Mouse (Mus musculus) CH12.LX (cell line): ENCODE results near the gene Cdk4. TPM values are rescaled to one million over a fixed set of nuclear protein-coding genes. Genes with fewer than 3 reads are reported as not detected.

Experiments
- DNase-seq: peaks from one replicate; pipeline ENCODE4 v3.0.0-alpha.2; 2013; ENCODE audit errors: extremely low read depth
- H3K27ac ChIP-seq: 2 replicates; pipeline ENCODE4 v1.5.1; 2012; ENCODE audit warnings: low read depth, mild to moderate bottlenecking, control low read depth, moderate library complexity; ENCODE audit not compliant: insufficient read depth
- H3K27me3 ChIP-seq: replicated peaks from 2 replicates; pipeline ENCODE3; 2012; ENCODE audit warnings: inconsistent platforms
- H3K36me3 ChIP-seq, 2 experiments: replicated peaks in 1 of 2; 2 replicates each; pipeline versions ENCODE3 to v1.6.1; 2012; ENCODE audit warnings: inconsistent platforms in 1 of 2, low read length in 1 of 2, mild to moderate bottlenecking in 1 of 2, mixed read lengths in 1 of 2, moderate library complexity in 1 of 2; ENCODE audit not compliant: control insufficient read depth in 1 of 2, insufficient read depth in 1 of 2
- H3K4me1 ChIP-seq, 2 experiments: 2 replicates each; pipeline ENCODE4 v1.6.1; 2012; ENCODE audit warnings: inconsistent platforms in 1 of 2, moderate library complexity in 1 of 2; ENCODE audit not compliant: insufficient read depth in 2 of 2, control insufficient read depth in 1 of 2
- H3K4me2 ChIP-seq: 2 replicates; pipeline ENCODE4 v1.6.1; 2012; ENCODE audit warnings: low read depth, mild to moderate bottlenecking, control low read depth; ENCODE audit not compliant: poor library complexity, insufficient read depth, severe bottlenecking
- H3K4me3 ChIP-seq, 3 experiments: fragments of 150-350 bp in 1 of 3; sonication (generic) in 1 of 3; replicated peaks in 1 of 3; 2 replicates each; pipeline versions ENCODE3 to v1.5.1; 2011 to 2012; ENCODE audit warnings: low read depth in 2 of 3, low read length in 2 of 3, mild to moderate bottlenecking in 2 of 3, moderate library complexity in 2 of 3, control low read depth in 1 of 3, improper control_type of control experiment in 1 of 3, inconsistent platforms in 1 of 3, mixed read lengths in 1 of 3; ENCODE audit not compliant: poor library complexity in 1 of 3
- H3K79me2 ChIP-seq: replicated peaks from 2 replicates; pipeline ENCODE4 v1.6.1; 2012; ENCODE audit warnings: mild to moderate bottlenecking, moderate library complexity; ENCODE audit not compliant: control insufficient read depth, poor library complexity, insufficient read depth, severe bottlenecking; ENCODE audit errors: extremely low read depth
- H3K9ac ChIP-seq: 2 replicates; pipeline ENCODE4 v1.6.1; 2012; ENCODE audit warnings: low read depth, mild to moderate bottlenecking, control low read depth, moderate library complexity; ENCODE audit not compliant: insufficient read depth
- H3K9me3 ChIP-seq: replicated peaks from 2 replicates; pipeline ENCODE3; 2012; ENCODE audit warnings: low read length, inconsistent platforms, mixed read lengths
- BHLHE40 ChIP-seq: IDR thresholded peaks from 2 replicates; pipeline ENCODE4 v1.6.1; 2011; ENCODE audit warnings: mild to moderate bottlenecking, low read depth, low read length, improper control_type of control experiment
- CHD1 ChIP-seq: IDR thresholded peaks from 2 replicates; pipeline ENCODE4 v1.6.1; 2012; ENCODE audit warnings: low read depth, low read length, improper control_type of control experiment, inconsistent platforms
- E2F4 ChIP-seq: IDR thresholded peaks from 2 replicates; pipeline ENCODE4 v1.6.1; 2011; ENCODE audit warnings: low read depth, low read length, improper control_type of control experiment; ENCODE audit not compliant: insufficient replicate concordance
- ELF1 ChIP-seq: IDR thresholded peaks from 2 replicates; pipeline ENCODE4 v1.6.1; 2014; ENCODE audit warnings: low read depth, mild to moderate bottlenecking, inconsistent platforms, low read length, improper control_type of control experiment
- EP300 ChIP-seq: IDR thresholded peaks from 2 replicates; pipeline ENCODE4 v1.6.1; 2011; ENCODE audit warnings: low read length, improper control_type of control experiment
- HCFC1 ChIP-seq: IDR thresholded peaks from 2 replicates; pipeline ENCODE4 v1.6.1; 2012; ENCODE audit warnings: low read depth, mild to moderate bottlenecking, inconsistent platforms, low read length, improper control_type of control experiment
- JUN ChIP-seq: IDR thresholded peaks from 2 replicates; pipeline ENCODE4 v1.6.1; 2011; ENCODE audit warnings: low read depth, mild to moderate bottlenecking, low read length, improper control_type of control experiment, moderate library complexity; ENCODE audit not compliant: insufficient read depth
- KAT2A ChIP-seq: IDR thresholded peaks from 2 replicates; pipeline ENCODE4 v1.6.1; 2012; ENCODE audit warnings: low read length, improper control_type of control experiment, inconsistent platforms; ENCODE audit not compliant: insufficient replicate concordance
- MXI1 ChIP-seq: IDR thresholded peaks from 2 replicates; pipeline ENCODE4 v1.6.1; 2011; ENCODE audit warnings: mild to moderate bottlenecking, low read depth, low read length, improper control_type of control experiment
- MYC ChIP-seq: IDR thresholded peaks from 2 replicates; pipeline ENCODE4 v1.6.1; 2011; ENCODE audit warnings: low read depth, mild to moderate bottlenecking, improper control_type of control experiment, low read length
- NELFE ChIP-seq: IDR thresholded peaks from 2 replicates; pipeline ENCODE4 v1.6.1; 2011; ENCODE audit warnings: low read depth, low read length, improper control_type of control experiment
- PAX5 ChIP-seq: IDR thresholded peaks from 2 replicates; pipeline ENCODE4 v1.6.1; 2012; ENCODE audit warnings: low read length, inconsistent platforms, mixed read lengths
- POLR2A ChIP-seq: IDR thresholded peaks from 2 replicates; pipeline ENCODE4 v1.6.1; 2011; ENCODE audit warnings: low read depth, mild to moderate bottlenecking, improper control_type of control experiment, low read length
- POLR2AphosphoS2 ChIP-seq: IDR thresholded peaks from 2 replicates; pipeline ENCODE4 v1.6.1; 2011; ENCODE audit warnings: low read depth, low read length, improper control_type of control experiment
- RCOR1 ChIP-seq: conservative IDR thresholded peaks from 2 replicates; pipeline ENCODE4 v1.6.1; 2012; ENCODE audit warnings: low read depth, mild to moderate bottlenecking, inconsistent platforms, low read length, improper control_type of control experiment
- TBP ChIP-seq: conservative IDR thresholded peaks from 2 replicates; pipeline ENCODE4 v1.6.1; 2011; ENCODE audit warnings: low read depth, low read length, improper control_type of control experiment
- TCF12 ChIP-seq: IDR thresholded peaks from 2 replicates; pipeline ENCODE4 v1.6.1; 2014; ENCODE audit warnings: low read depth, mild to moderate bottlenecking, inconsistent platforms, low read length, improper control_type of control experiment
- USF1 ChIP-seq: IDR thresholded peaks from 2 replicates; pipeline ENCODE4 v1.6.1; 2014; ENCODE audit warnings: low read depth, mild to moderate bottlenecking, inconsistent platforms, low read length, improper control_type of control experiment
- USF2 ChIP-seq: conservative IDR thresholded peaks from 2 replicates; pipeline ENCODE4 v1.6.1; 2011; ENCODE audit warnings: low read depth, low read length, improper control_type of control experiment
- ZC3H11A ChIP-seq: IDR thresholded peaks from 2 replicates; pipeline ENCODE4 v1.6.1; 2012; ENCODE audit warnings: low read depth, mild to moderate bottlenecking, inconsistent platforms, low read length, improper control_type of control experiment
- ZKSCAN1 ChIP-seq: IDR thresholded peaks from 2 replicates; pipeline ENCODE4 v1.6.1; 2012; ENCODE audit warnings: low read depth, inconsistent platforms, low read length, improper control_type of control experiment, borderline replicate concordance
- ZMIZ1 ChIP-seq: IDR thresholded peaks from 2 replicates; pipeline ENCODE4 v1.6.1; 2012; ENCODE audit warnings: low read depth, mild to moderate bottlenecking, inconsistent platforms, low read length, improper control_type of control experiment
- ZNF384 ChIP-seq: IDR thresholded peaks from 2 replicates; pipeline ENCODE4 v1.6.1; 2012; ENCODE audit warnings: low read depth, low read length, improper control_type of control experiment, inconsistent platforms
- dilution Hi-C: fragments of 300-500 bp; cut with MboI; formaldehyde crosslinking; loops from 2 replicates; pipeline ENCODE4 v1.14.3; 2020; ENCODE audit warnings: low sequenced_read_pairs; ENCODE audit not compliant: extremely low pct_unique_long_range_greater_than_20kb, extremely low pct_ligation_motif_present
- in situ Hi-C: fragments of 300-500 bp; cut with MboI; formaldehyde crosslinking; loops from 3 replicates; pipeline ENCODE4 v1.14.3; 2019; ENCODE audit warnings: low sequenced_read_pairs, low pct_ligation_motif_present, low pct_unique_long_range_greater_than_20kb, mixed read lengths
- polyA plus RNA-seq: library from polyadenylated mRNA; unstranded; fragments of >175 nt; gene quantifications from 2 replicates; pipeline ENCODE4 v1.2.1, GENCODE M21; 2012; ENCODE audit warnings: low read depth; ENCODE audit not compliant: insufficient read length
- total RNA-seq, 2 experiments: library from RNA; depleted of rRNA; stranded (reverse); fragments of 300-350 nt in 1 of 2; fragments of >200 nt in 1 of 2; gene quantifications; 2 replicates each; pipeline ENCODE4 v1.2.3; 2012 to 2014

Cdk4 gene
- total and polyA plus RNA-seq, 3 experiments = 257 to 921 (median 864) TPM

GRCm38 (mm10) chr10:127085052-127085451 is 21.7 kb downstream of the Cdk4 start:
- in situ Hi-C loops = no loop called here
- TF ChIP-seq HCFC1 = no peak
- no peak for TF ChIP-seq USF1
- no peak for TF ChIP-seq ELF1
- TF ChIP-seq E2F4 = no peak
- no peak for TF ChIP-seq POLR2A
- no peak for TF ChIP-seq PAX5
- TF ChIP-seq USF2 = no peak
- TF ChIP-seq JUN = no peak
- TF ChIP-seq MXI1 = no peak
- TF ChIP-seq EP300 = no peak
- TF ChIP-seq TCF12 = no peak
- no peak for TF ChIP-seq TBP
- no peak for TF ChIP-seq ZNF384
- TF ChIP-seq ZC3H11A = no peak
- TF ChIP-seq POLR2AphosphoS2 = no peak
- no peak for TF ChIP-seq MYC
- no peak for TF ChIP-seq ZMIZ1
- no peak for TF ChIP-seq CHD1
- no peak for TF ChIP-seq KAT2A
- dilution Hi-C loops = no loop called here
- H3K36me3 ChIP-seq = peaks cover 72 to 95% of the 10 kb centered on the region in 2 experiments
- no peak overlapping the region for H3K4me3 ChIP-seq
- H3K4me2 ChIP-seq = no peak overlapping the region
- no peaks in the 10 kb centered on the region for H3K9me3 ChIP-seq
- H3K4me1 ChIP-seq = no peaks in the 10 kb centered on the region
- H3K27me3 ChIP-seq = no peaks in the 10 kb centered on the region
- no peak for DNase-seq
- no peak overlapping the region for H3K9ac ChIP-seq
- H3K79me2 ChIP-seq = no peaks in the 10 kb centered on the region
- H3K27ac ChIP-seq = no peak overlapping the region

GRCm38 (mm10) chr10:127085633-127086032 is 22.3 kb downstream of the Cdk4 start:
- dilution Hi-C loops (no loop called here), in situ Hi-C loops (no loop called here)
- no peak for DNase-seq
- H3K79me2 ChIP-seq = no peaks in the 10 kb centered on the region
- H3K4me2 ChIP-seq = no peak overlapping the region
- no peaks in the 10 kb centered on the region for H3K27me3 ChIP-seq
- peaks cover 2% of the 10 kb centered on the region for H3K9me3 ChIP-seq
- H3K36me3 ChIP-seq = peaks cover 72 to 95% of the 10 kb centered on the region in 2 experiments
- H3K4me3 ChIP-seq = no peak overlapping the region
- no peak overlapping the region for H3K27ac ChIP-seq
- no peak overlapping the region for H3K9ac ChIP-seq
- H3K4me1 ChIP-seq = no peaks in the 10 kb centered on the region
- no peak for TF ChIP-seq RCOR1
- TF ChIP-seq USF2 = no peak
- no peak for TF ChIP-seq NELFE
- TF ChIP-seq HCFC1 = no peak
- TF ChIP-seq ZKSCAN1 = no peak
- TF ChIP-seq BHLHE40 = no peak
